19 mouse cellular contexts compared by ENCODE assay signal in genomic region chr11:61495528-61495927, GRCm38 (mm10). TPM values are rescaled to one million over a fixed set of nuclear protein-coding genes. Genes with fewer than 3 reads are reported as not detected.
A peak's percentile ranks its signal among the peaks of the same experiment; 100 is the strongest.
DNase-seq lines count a peak whose midpoint lies in the region; ATAC-seq lines count a peak whose summit lies in the region.
"Had no signal": no experiment of that assay in that cellular context is flagged by ENCODE, and none has a peak within 500 bp of the region (broad histone marks: within the 10 kb centered on the region; RNA-seq: fewer than 3 reads in every experiment).

No protein-coding gene starts in this region.

- no peak overlapping the region for H3K4me3 ChIP-seq in heart, embryonic 10.5 days
- no peak overlapping the region for H3K4me3 ChIP-seq in heart, embryonic 11.5 days (ENCODE audit: low read depth, low read length)
- H3K4me3 ChIP-seq in liver, embryonic 12.5 days: no peak overlapping the region
- peak overlapping the region; percentile 97; the same call in 1 of the 2 replicates for H3K4me3 ChIP-seq in embryonic facial prominence, embryonic 10.5 days
- H3K4me3 ChIP-seq in limb, embryonic 12.5 days (replicated peaks): no peak overlapping the region

- H3K4me1 ChIP-seq in heart, embryonic 10.5 days: peaks cover 29% of the 10 kb centered on the region
- peaks cover 15% of the 10 kb centered on the region for H3K4me1 ChIP-seq in heart, embryonic 11.5 days (ENCODE audit: control insufficient read depth, insufficient read depth, low read length)
- peaks cover 30% of the 10 kb centered on the region for H3K4me1 ChIP-seq in liver, embryonic 12.5 days
- H3K4me1 ChIP-seq in embryonic facial prominence, embryonic 10.5 days: peaks cover 29% of the 10 kb centered on the region
- peaks cover 18% of the 10 kb centered on the region for H3K4me1 ChIP-seq in limb, embryonic 12.5 days (replicated peaks)

- no peak for ATAC-seq in heart, embryonic 11.5 days (replicated peaks; ENCODE audit: insufficient number of reproducible peaks, low FRiP score, low TSS enrichment)
- no peak for ATAC-seq in liver, embryonic 12.5 days
- ATAC-seq in limb, embryonic 12.5 days (ENCODE audit: insufficient number of reproducible peaks, insufficient read depth, low FRiP score, low TSS enrichment, low read depth): no peak

- peaks cover 24% of the 10 kb centered on the region for H3K36me3 ChIP-seq in heart, embryonic 10.5 days
- H3K36me3 ChIP-seq in heart, embryonic 11.5 days (ENCODE audit: control insufficient read depth, insufficient read depth, low read length): peaks cover 15% of the 10 kb centered on the region
- peaks cover 22% of the 10 kb centered on the region for H3K36me3 ChIP-seq in liver, embryonic 12.5 days
- H3K36me3 ChIP-seq in embryonic facial prominence, embryonic 10.5 days (replicated peaks): peaks cover 27% of the 10 kb centered on the region
- peaks cover 25% of the 10 kb centered on the region for H3K36me3 ChIP-seq in limb, embryonic 12.5 days

- WGBS in heart, embryonic 10.5 days: 83% methylated on average over 2 of the region's 2 CpGs
- WGBS in heart, embryonic 11.5 days (ENCODE audit: insufficient replicate concordance): 79% methylated on average over 2 of the region's 2 CpGs
- 90% methylated on average over 2 of the region's 2 CpGs for WGBS in liver, embryonic 12.5 days (ENCODE audit: insufficient replicate concordance)
- 93% methylated on average over 2 of the region's 2 CpGs for WGBS in embryonic facial prominence, embryonic 10.5 days
- 91% methylated on average over 2 of the region's 2 CpGs for WGBS in limb, embryonic 12.5 days

- H3K9me3 ChIP-seq in heart, embryonic 10.5 days: no peaks in the 10 kb centered on the region
- H3K9me3 ChIP-seq in heart, embryonic 11.5 days (replicated peaks; ENCODE audit: control insufficient read depth, low read length): no peaks in the 10 kb centered on the region
- no peaks in the 10 kb centered on the region for H3K9me3 ChIP-seq in liver, embryonic 12.5 days (replicated peaks)
- 0 out of 2 replicates have a peak, but pooled peaks cover 3% of the 10 kb centered on the region for H3K9me3 ChIP-seq in embryonic facial prominence, embryonic 10.5 days
- no peaks in the 10 kb centered on the region for H3K9me3 ChIP-seq in limb, embryonic 12.5 days
- H3K9me3 ChIP-seq: hindbrain, embryonic 12.5 days; neural tube, embryonic 12.5 days had no signal

- no peaks in the 10 kb centered on the region for H3K27me3 ChIP-seq in heart, embryonic 10.5 days (ENCODE audit: insufficient read depth, poor library complexity, severe bottlenecking)
- no peaks in the 10 kb centered on the region for H3K27me3 ChIP-seq in heart, embryonic 11.5 days (ENCODE audit: control insufficient read depth, insufficient read depth, low read length)
- no peaks in the 10 kb centered on the region for H3K27me3 ChIP-seq in liver, embryonic 12.5 days (replicated peaks)
- no peaks in the 10 kb centered on the region for H3K27me3 ChIP-seq in embryonic facial prominence, embryonic 10.5 days (replicated peaks; ENCODE audit: low read depth, poor library complexity, severe bottlenecking)
- H3K27me3 ChIP-seq in limb, embryonic 12.5 days: no peaks in the 10 kb centered on the region
- H3K27me3 ChIP-seq: hindbrain, embryonic 12.5 days; neural tube, embryonic 12.5 days had no signal

- no peak overlapping the region for H3K9ac ChIP-seq in heart, embryonic 11.5 days (ENCODE audit: low read depth, low read length)
- no peak overlapping the region for H3K9ac ChIP-seq in liver, embryonic 12.5 days
- H3K9ac ChIP-seq in limb, embryonic 12.5 days (replicated peaks): no peak overlapping the region

- H3K27ac ChIP-seq in heart, embryonic 10.5 days: 0 out of 2 replicates have a peak overlapping the region, but pooled peaks have one; percentile 93
- H3K27ac ChIP-seq in heart, embryonic 11.5 days (ENCODE audit: low read depth, low read length): no peak overlapping the region
- H3K27ac ChIP-seq in liver, embryonic 12.5 days: 0 out of 2 replicates have a peak overlapping the region, but pooled peaks have one; percentile 75
- peak overlapping the region; percentile 93 for H3K27ac ChIP-seq in embryonic facial prominence, embryonic 10.5 days (replicated peaks)
- peak overlapping the region; percentile 90; the same call in 1 of the 2 replicates for H3K27ac ChIP-seq in limb, embryonic 12.5 days
- H3K27ac ChIP-seq: neural tube, embryonic 12.5 days had no signal

- no peak overlapping the region for H3K4me2 ChIP-seq in heart, embryonic 11.5 days
- no peak overlapping the region for H3K4me2 ChIP-seq in liver, embryonic 12.5 days
- H3K4me2 ChIP-seq in limb, embryonic 12.5 days: no peak overlapping the region

- no peak for DNase-seq in heart, embryonic 10.5 days (ENCODE audit: low spot score)
- DNase-seq in liver: no peak
- no peak for DNase-seq in embryonic facial prominence, embryonic 10.5 days (ENCODE audit: low spot score)
- DNase-seq in urinary bladder, postnatal 36 days (ENCODE audit: low spot score in 2 of 2): no peak
- no peak for DNase-seq in B cell, adult 2 months
- DNase-seq: adrenal gland, adult 2 months; cerebellum, adult 2 months; gastrocnemius, postnatal 14 days; kidney, adult 18-20 months; midbrain, embryonic 14.5 days; retina, postnatal 1 day; thymus, postnatal 14 days had no signal

RNA-seq across cellular contexts. Expression of gene Mapk7, which starts 1.3 kb away (rescaled TPM):
- polyA plus RNA-seq in heart, embryonic 10.5 days (2016; fragmentation: Nextera tagmentation; extraction: Ambion mirVana): 42.7 and 49.1 TPM in 2 replicates
- polyA plus RNA-seq in heart, embryonic 11.5 days (2014; fragmentation: Nextera tagmentation; extraction: Ambion mirVana): 22.3 and 25.8 TPM in 2 replicates
- 12.9 and 14.8 TPM in 2 replicates for polyA plus RNA-seq in liver, embryonic 12.5 days (2016; fragmentation: Nextera tagmentation; extraction: Ambion mirVana)
- 97.4 and 103 TPM in 2 replicates for polyA plus RNA-seq in embryonic facial prominence, embryonic 10.5 days (2016; fragmentation: Nextera tagmentation; extraction: Ambion mirVana)
- 85.0 and 93.7 TPM in 2 replicates for polyA plus RNA-seq in limb, embryonic 12.5 days (2016; fragmentation: Nextera tagmentation; extraction: Ambion mirVana)

RNA-seq across cellular contexts. Expression of gene B9d1, which starts 9.4 kb away (rescaled TPM):
- 14.5 and 21.5 TPM in 2 replicates for polyA plus RNA-seq in heart, embryonic 10.5 days (2016; fragmentation: Nextera tagmentation; extraction: Ambion mirVana)
- 13.3 and 14.5 TPM in 2 replicates for polyA plus RNA-seq in heart, embryonic 11.5 days (2014; fragmentation: Nextera tagmentation; extraction: Ambion mirVana)
- polyA plus RNA-seq in liver, embryonic 12.5 days (2016; fragmentation: Nextera tagmentation; extraction: Ambion mirVana): 4.8 TPM in 2 replicates
- 44.4 and 49.7 TPM in 2 replicates for polyA plus RNA-seq in embryonic facial prominence, embryonic 10.5 days (2016; fragmentation: Nextera tagmentation; extraction: Ambion mirVana)
- 37.5 and 38.5 TPM in 2 replicates for polyA plus RNA-seq in limb, embryonic 12.5 days (2016; fragmentation: Nextera tagmentation; extraction: Ambion mirVana)

RNA-seq across cellular contexts. Expression of gene Mfap4, which starts 10.3 kb away (rescaled TPM):
- polyA plus RNA-seq in heart, embryonic 10.5 days (2016; fragmentation: Nextera tagmentation; extraction: Ambion mirVana): 22.7 and 67.8 TPM in 2 replicates
- 57.6 and 58.4 TPM in 2 replicates for polyA plus RNA-seq in heart, embryonic 11.5 days (2014; fragmentation: Nextera tagmentation; extraction: Ambion mirVana)
- polyA plus RNA-seq in liver, embryonic 12.5 days (2016; fragmentation: Nextera tagmentation; extraction: Ambion mirVana): 11.0 and 16.3 TPM in 2 replicates
- polyA plus RNA-seq in embryonic facial prominence, embryonic 10.5 days (2016; fragmentation: Nextera tagmentation; extraction: Ambion mirVana): 119 and 163 TPM in 2 replicates
- polyA plus RNA-seq in limb, embryonic 12.5 days (2016; fragmentation: Nextera tagmentation; extraction: Ambion mirVana): 198 and 239 TPM in 2 replicates
- polyA plus RNA-seq: erythroblast, embryonic 14.5 days; macrophage had no signal

RNA-seq across cellular contexts. Expression of gene Rnf112, which starts 41.6 kb away (rescaled TPM):
- 0.10 and 0.77 TPM in 2 replicates for polyA plus RNA-seq in heart, embryonic 10.5 days (2016; fragmentation: Nextera tagmentation; extraction: Ambion mirVana)
- 0.09 TPM in 1 of 2 replicates, not detected in the other for polyA plus RNA-seq in heart, embryonic 11.5 days (2014; fragmentation: Nextera tagmentation; extraction: Ambion mirVana)
- 0.13 and 0.14 TPM in 2 replicates for polyA plus RNA-seq in liver, embryonic 12.5 days (2016; fragmentation: Nextera tagmentation; extraction: Ambion mirVana)
- 0.49 and 1.00 TPM in 2 replicates for polyA plus RNA-seq in embryonic facial prominence, embryonic 10.5 days (2016; fragmentation: Nextera tagmentation; extraction: Ambion mirVana)
- polyA plus RNA-seq in limb, embryonic 12.5 days (2016; fragmentation: Nextera tagmentation; extraction: Ambion mirVana): 0.63 and 0.69 TPM in 2 replicates
- polyA plus RNA-seq: erythroblast, embryonic 14.5 days; macrophage had no signal
